Mouse (Mus musculus): ENCODE results near the gene Chek1. TPM values are rescaled to one million over a fixed set of nuclear protein-coding genes. Genes with fewer than 3 reads are reported as not detected.

The Chek1 gene
- polyA plus RNA-seq (2015; fragmentation: Nextera tagmentation; extraction: Ambion mirVana): 9.2 and 9.7 TPM in 2 replicates

DNA sequence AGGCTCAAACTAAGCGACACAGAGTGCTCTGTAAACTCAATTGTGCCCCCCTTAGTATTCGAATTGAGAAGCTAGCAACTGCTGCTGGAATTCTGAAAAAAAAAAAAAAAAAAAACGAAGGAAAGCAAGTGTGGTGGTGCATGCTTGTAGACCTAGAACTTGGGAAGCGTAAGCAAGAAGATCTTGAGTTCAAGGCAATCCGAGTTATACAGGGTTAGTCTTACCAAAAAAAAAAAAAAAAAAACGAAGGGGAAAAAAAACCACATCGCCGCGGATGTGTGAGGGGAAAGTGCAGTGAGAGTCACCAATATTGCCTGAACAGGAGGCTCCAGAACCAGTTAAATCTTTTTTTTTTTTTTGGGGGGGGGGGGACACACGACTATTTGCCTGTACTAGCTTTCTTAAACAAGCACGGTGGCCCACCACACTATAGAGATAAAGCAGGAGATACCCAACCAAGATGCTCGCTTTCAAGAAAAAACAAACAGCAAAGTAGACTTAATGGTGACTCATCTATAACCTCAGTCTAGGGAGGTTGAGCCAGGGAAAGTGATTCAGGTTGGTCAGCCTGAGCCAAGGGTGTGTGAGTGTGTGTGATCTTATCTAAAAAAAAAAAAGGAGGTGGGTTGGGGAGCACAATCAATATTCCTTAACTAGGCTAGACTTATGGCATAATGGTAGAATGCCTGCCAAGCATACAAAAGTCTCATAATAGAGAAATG lies at the start of gene Chek1:
Gene Chek1 (minus strand): TSS at position 32 of the 722 bp plus-strand sequence.

DNA sequence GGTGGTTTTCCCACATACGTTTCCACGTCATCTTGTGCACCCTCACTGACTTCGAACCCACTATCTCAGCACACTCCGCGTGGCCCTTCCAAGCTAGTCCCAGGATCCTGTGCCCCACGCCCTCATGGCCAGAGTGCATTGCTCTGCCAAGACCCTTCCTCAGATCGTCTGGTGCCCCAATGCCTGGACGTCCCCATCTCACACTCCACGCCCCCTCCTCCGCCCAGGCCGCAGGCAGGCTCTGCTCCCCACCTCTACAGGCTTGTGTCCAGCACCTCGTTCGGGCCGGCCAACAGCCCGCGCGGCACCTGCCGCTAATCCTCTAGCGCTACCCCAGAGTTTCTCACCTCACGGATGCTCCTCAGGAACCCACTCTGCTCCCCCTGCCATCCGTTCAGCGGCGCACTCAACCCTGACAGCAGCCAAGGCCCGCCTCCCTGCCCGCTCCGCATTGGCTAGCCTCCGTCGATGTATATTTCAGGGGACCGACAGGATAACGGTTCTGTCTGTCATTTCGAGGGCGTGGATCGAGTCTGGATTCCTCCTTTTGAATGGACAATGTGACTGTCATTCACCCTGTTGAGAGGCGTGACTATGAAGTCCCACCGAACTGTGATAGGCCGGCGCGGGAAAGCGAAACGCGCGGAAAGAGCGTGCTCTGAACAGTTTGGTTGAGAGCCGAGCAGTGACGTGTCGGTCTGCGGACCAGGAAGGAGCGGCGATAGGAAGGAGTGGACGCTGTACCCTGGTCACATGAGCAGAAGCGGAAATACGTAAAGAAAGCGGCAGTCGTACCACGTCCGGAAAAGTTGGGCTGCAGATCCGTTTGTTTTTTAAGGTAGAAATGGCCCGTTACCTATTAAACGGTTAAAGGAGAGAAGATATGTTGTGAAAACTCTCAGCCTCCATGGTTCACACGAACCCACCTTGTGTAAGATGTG lies 40.6 kb upstream of the Chek1 start, which contains the start of gene Stt3a:
Gene Stt3a (minus strand): TSS at position 477 of the 941 bp plus-strand sequence.

DNA sequence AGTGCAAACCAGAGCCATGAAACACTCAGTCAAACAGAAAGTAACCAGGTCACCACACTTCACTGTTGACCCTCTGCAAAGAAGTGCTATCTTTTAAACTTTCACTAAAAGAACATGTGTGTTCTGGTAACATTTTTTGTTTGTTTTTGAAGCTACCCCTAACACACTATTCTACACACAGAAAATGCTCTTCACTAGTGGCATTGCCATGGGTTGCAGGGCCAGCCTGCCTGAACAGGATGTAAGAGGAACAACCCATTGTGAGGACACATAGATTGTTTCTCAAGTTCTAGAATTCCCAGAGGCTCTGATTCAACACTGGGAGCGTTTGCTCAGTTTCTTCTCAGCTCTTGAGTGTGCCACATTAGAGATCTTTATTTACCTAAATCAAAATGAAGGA lies 33.9 kb downstream of the Chek1 start, which contains the start of gene Acrv1:
Gene Acrv1 (plus strand): TSS at position 301 of the 400 bp plus-strand sequence.

Other genes starting within 250 kb of the Chek1 start
- not detected in 2 replicates for gene Gm5615, start 185.1 kb downstream of the Chek1 start, polyA plus RNA-seq (2015; fragmentation: Nextera tagmentation; extraction: Ambion mirVana)
- gene Gm17689, start 144.4 kb downstream of the Chek1 start, polyA plus RNA-seq (2015; fragmentation: Nextera tagmentation; extraction: Ambion mirVana): not detected in 2 replicates
- gene A630095E13Rik, start 83.7 kb downstream of the Chek1 start, polyA plus RNA-seq (2015; fragmentation: Nextera tagmentation; extraction: Ambion mirVana): not detected in 2 replicates
- gene Acrv1, start 33.8 kb downstream of the Chek1 start, polyA plus RNA-seq (2015; fragmentation: Nextera tagmentation; extraction: Ambion mirVana): not detected in 2 replicates
- gene Stt3a, start 40.6 kb upstream of the Chek1 start, polyA plus RNA-seq (2015; fragmentation: Nextera tagmentation; extraction: Ambion mirVana): 136 and 210 TPM in 2 replicates
- gene Ei24, start 70.3 kb upstream of the Chek1 start, polyA plus RNA-seq (2015; fragmentation: Nextera tagmentation; extraction: Ambion mirVana): 73.8 and 93.0 TPM in 2 replicates
- gene Fez1, start 94.8 kb upstream of the Chek1 start, polyA plus RNA-seq (2015; fragmentation: Nextera tagmentation; extraction: Ambion mirVana): 20.4 and 41.1 TPM in 2 replicates